Mouse (Mus musculus) liver, embryonic 14.5 days (tissue): ENCODE results near the gene Cand1. TPM values are rescaled to one million over a fixed set of nuclear protein-coding genes. Genes with fewer than 3 reads are reported as not detected.

ENCODE experiments used
- ATAC-seq: fragments of 200-750 bp; cut with Nextera tagmentation; 2 replicates; pipeline ENCODE4 v1.8.0; 2017; ENCODE audit warnings: moderate number of reproducible peaks, mild to moderate bottlenecking, moderate library complexity; ENCODE audit not compliant: insufficient read depth
- DNase-seq, 3 experiments: peaks; one replicate each; pipeline ENCODE4 v3.0.0-alpha.2; 2012 to 2013; ENCODE audit warnings: low read depth in 3 of 3, low spot score in 3 of 3
- H3K27ac ChIP-seq: fragments of 300-500 bp; sonication (generic); 2 replicates; pipeline ENCODE4 v1.5.1; 2014; ENCODE audit warnings: moderate library complexity, mild to moderate bottlenecking, control low read depth, inconsistent platforms
- H3K27me3 ChIP-seq: fragments of 300-500 bp; sonication (generic); 2 replicates; pipeline ENCODE4 v1.6.1; 2014; ENCODE audit warnings: mild to moderate bottlenecking, low read length, moderate library complexity; ENCODE audit not compliant: control insufficient read depth, insufficient read depth
- H3K36me3 ChIP-seq: fragments of 300-500 bp; sonication (generic); replicated peaks from 2 replicates; pipeline ENCODE4 v1.6.1; 2014; ENCODE audit warnings: low read depth; ENCODE audit not compliant: control insufficient read depth, insufficient read depth
- H3K4me1 ChIP-seq, 2 experiments: fragments of 200-500 bp in 1 of 2; fragments of 300-500 bp in 1 of 2; sonication (generic) in 1 of 2; replicated peaks; 2 replicates each; pipeline ENCODE4 v1.6.1; 2012 to 2014; ENCODE audit warnings: antibody characterized with exemption in 1 of 2, inconsistent platforms in 1 of 2, low read length in 1 of 2; ENCODE audit not compliant: control insufficient read depth in 2 of 2, insufficient read depth in 2 of 2
- H3K4me2 ChIP-seq: fragments of 300-500 bp; sonication (generic); 2 replicates; pipeline ENCODE4 v1.6.1; 2014; ENCODE audit warnings: low read depth, mild to moderate bottlenecking, control low read depth, moderate library complexity
- H3K4me3 ChIP-seq, 2 experiments: fragments of 200-500 bp in 1 of 2; fragments of 300-500 bp in 1 of 2; sonication (generic) in 1 of 2; 2 replicates each; pipeline ENCODE4 v1.5.1; 2012 to 2014; ENCODE audit warnings: low read depth in 2 of 2, low read length in 2 of 2, mild to moderate bottlenecking in 2 of 2, control low read depth in 1 of 2, inconsistent platforms in 1 of 2, moderate library complexity in 1 of 2; ENCODE audit not compliant: insufficient read depth in 1 of 2
- H3K9ac ChIP-seq: fragments of 300-500 bp; sonication (generic); replicated peaks from 2 replicates; pipeline ENCODE4 v1.6.1; 2014; ENCODE audit warnings: mild to moderate bottlenecking, control low read depth, moderate library complexity
- H3K9me3 ChIP-seq: fragments of 300-500 bp; sonication (generic); 2 replicates; pipeline ENCODE4 v1.6.1; 2016; ENCODE audit warnings: low read length, mixed read lengths; ENCODE audit not compliant: control insufficient read depth
- CTCF ChIP-seq: IDR thresholded peaks from 2 replicates; pipeline ENCODE4 v1.5.1; 2016; ENCODE audit warnings: antibody characterized with exemption, low read depth, control low read depth
- EP300 ChIP-seq: IDR thresholded peaks from 2 replicates; pipeline ENCODE4 v1.6.1; 2016; ENCODE audit warnings: antibody characterized with exemption, low read depth
- WGBS: fragments of 180-500 bp; shearing (Covaris S2); extraction: QIAGEN DNeasy Blood & Tissue Kit; methylation state at CpG from one replicate; pipeline ENCODE4 v1.1.7; 2014; ENCODE audit not compliant: insufficient replicate concordance; 5-methylcytosine and 5-hydroxymethylcytosine counted together
- polyA plus RNA-seq, 2 experiments: library from polyadenylated mRNA; depleted of rRNA in 1 of 2; stranded (reverse) in 1 of 2; unstranded in 1 of 2; fragments of >200 nt; fragmentation: Nextera tagmentation in 1 of 2; extraction: Ambion mirVana in 1 of 2; gene quantifications; 2 replicates each; pipeline versions ENCODE4 v1.2.1 to v1.2.3; 2012 to 2014

The Cand1 gene
- polyA plus RNA-seq, 2 experiments: 10.9 to 22.8 TPM

DNA sequence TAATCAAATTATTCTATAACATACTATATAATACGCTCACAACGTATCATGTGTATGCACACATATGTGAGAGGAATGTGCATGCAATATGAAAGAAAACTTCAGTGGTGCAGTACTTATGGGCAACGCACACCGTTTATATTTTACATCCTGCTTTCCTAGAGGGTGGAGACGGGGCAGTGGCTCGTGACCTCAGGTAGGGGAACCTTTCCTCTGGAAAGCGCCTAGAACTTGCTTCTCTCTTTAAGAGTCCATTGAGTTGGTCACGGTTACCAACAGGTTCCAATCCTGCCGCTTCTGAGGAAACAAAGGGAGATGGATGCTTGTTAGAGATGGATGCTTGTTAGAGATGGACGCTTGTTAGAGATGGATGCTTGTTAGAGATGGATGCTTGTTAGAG, 31.2 kb upstream of the Cand1 start:
- DNase-seq (no peak), ATAC-seq (no peak)
- no peaks in the 10 kb centered on the region for H3K36me3 ChIP-seq
- no peaks in the 10 kb centered on the region for H3K4me1 ChIP-seq
- 71% methylated on average over 10 of the region's 10 CpGs for WGBS
- no peaks in the 10 kb centered on the region for H3K9me3 ChIP-seq
- no peak overlapping the region for H3K27ac ChIP-seq
- H3K27me3 ChIP-seq: no peaks in the 10 kb centered on the region
- H3K9ac ChIP-seq: no peak overlapping the region
- no peak overlapping the region for H3K4me2 ChIP-seq
- TF ChIP-seq CTCF (no peak), EP300 (no peak)
- H3K4me3 ChIP-seq: no peak overlapping the region

DNA sequence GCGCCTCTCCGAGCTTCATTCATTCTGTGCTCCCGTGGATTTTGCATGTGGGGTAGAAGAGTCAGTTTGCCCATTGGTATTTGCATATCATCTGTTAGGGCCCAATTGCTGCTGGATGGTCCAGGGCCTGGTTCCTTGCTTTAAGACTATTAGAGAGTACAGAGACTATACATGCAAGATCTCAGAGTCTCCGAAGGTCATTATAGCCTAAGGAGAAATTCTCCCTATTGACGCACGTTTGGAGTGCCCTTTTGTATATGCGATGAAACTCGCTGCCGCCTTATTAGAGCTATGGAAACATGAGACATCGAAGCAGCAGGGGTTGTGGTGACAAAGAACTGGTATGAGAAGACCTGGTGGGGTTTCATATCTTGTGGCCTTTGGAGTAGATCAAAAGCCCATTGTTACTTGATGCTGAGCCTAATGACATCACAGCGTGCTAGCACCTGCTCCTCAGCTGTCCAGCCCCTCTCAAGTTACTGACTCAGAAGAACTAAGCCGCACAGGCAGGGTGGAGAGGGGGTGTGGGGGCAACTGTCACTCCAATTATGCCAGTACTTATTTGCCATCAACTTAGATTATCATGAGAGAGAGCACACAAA, 30.6 kb upstream of the Cand1 start:
- H3K4me1 ChIP-seq: no peaks in the 10 kb centered on the region
- H3K4me3 ChIP-seq: no peak overlapping the region
- ATAC-seq (no peak), DNase-seq (no peak)
- TF ChIP-seq EP300 (no peak), CTCF (no peak)
- H3K4me2 ChIP-seq: no peak overlapping the region
- no peaks in the 10 kb centered on the region for H3K9me3 ChIP-seq
- no peak overlapping the region for H3K9ac ChIP-seq
- no peaks in the 10 kb centered on the region for H3K36me3 ChIP-seq
- 78% methylated on average over 12 of the region's 12 CpGs for WGBS
- no peaks in the 10 kb centered on the region for H3K27me3 ChIP-seq
- H3K27ac ChIP-seq: no peak overlapping the region

DNA sequence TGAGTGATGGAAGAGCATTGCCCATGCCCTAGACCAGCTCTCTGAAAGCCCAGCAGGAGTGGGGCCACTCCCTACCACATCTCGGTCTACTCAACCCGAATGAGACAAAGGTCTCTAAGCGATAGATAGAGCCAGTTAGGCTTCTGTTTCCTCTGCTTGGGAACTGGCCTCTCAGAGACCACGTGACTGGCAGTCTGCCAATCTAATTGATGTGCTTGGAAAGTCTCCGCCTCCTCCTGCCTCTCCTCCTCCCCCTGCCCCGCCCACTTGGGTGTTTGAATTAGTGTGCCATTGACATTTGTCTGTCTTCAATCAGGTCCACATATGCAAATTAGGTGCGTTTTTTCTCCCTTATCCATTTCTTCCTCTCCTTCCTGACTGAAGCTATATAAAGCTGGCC, 24.9 kb upstream of the Cand1 start:
- no peak for TF ChIP-seq CTCF
- TF ChIP-seq EP300: no peak
- no peak overlapping the region for H3K4me2 ChIP-seq
- H3K9ac ChIP-seq: no peak overlapping the region
- no peaks in the 10 kb centered on the region for H3K36me3 ChIP-seq
- WGBS: 59% methylated on average over 7 of the region's 7 CpGs
- no peak overlapping the region for H3K27ac ChIP-seq
- no peaks in the 10 kb centered on the region for H3K9me3 ChIP-seq
- H3K27me3 ChIP-seq: no peaks in the 10 kb centered on the region
- no peaks in the 10 kb centered on the region for H3K4me1 ChIP-seq
- ATAC-seq (no peak), DNase-seq (no peak)
- no peak overlapping the region for H3K4me3 ChIP-seq

DNA sequence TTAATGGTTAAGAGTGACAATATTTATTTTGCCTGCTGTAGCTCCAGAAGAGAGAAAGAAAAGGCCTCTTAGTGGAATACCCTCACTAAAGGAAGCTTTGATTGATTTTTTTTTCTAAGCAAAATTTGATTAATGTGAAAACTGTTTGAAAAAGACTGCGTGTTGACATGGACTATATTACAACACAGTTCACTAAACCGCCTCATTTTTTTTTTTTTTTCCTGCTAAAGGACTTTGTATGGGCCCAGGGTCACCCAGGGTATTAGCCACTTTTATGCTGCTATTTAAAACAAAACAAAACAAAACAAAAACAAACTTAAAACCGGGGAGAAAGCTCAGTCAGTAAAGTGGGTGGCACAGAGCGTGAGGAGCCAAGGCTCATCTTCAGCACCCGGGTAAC, 23.0 kb upstream of the Cand1 start:
- no peaks in the 10 kb centered on the region for H3K4me1 ChIP-seq
- ATAC-seq (no peak), DNase-seq (no peak)
- no peak overlapping the region for H3K27ac ChIP-seq
- H3K9me3 ChIP-seq: no peaks in the 10 kb centered on the region
- 65% methylated on average over 5 of the region's 5 CpGs for WGBS
- no peaks in the 10 kb centered on the region for H3K27me3 ChIP-seq
- no peak overlapping the region for H3K4me2 ChIP-seq
- H3K4me3 ChIP-seq: no peak overlapping the region
- no peaks in the 10 kb centered on the region for H3K36me3 ChIP-seq
- TF ChIP-seq EP300 (no peak), CTCF (no peak)
- H3K9ac ChIP-seq: no peak overlapping the region

DNA sequence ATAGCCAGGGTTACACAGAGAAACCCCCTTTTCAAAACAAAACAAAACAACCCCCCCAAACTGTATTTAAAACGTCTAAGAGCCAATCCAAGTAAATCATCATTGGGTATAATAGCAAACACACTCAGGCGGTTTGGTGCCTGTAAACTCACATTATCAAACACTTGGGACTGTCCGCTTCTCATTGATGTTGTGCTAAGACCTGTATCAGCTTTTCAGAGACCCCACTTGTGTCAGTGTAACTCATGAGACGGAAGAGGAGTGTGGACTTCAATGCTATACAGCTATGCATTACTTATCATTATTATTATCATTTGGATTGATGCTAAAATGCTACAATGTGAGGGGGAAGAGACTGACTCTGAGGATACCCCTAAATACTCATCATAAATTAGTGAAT, 18.0 kb upstream of the Cand1 start:
- Histone ChIP-seq H3K9ac (no peak overlapping the region), H3K9me3 (no peaks in the 10 kb centered on the region), H3K27me3 (no peaks in the 10 kb centered on the region), H3K36me3 (no peaks in the 10 kb centered on the region), H3K27ac (no peak overlapping the region), H3K4me1 (no peaks in the 10 kb centered on the region), H3K4me3 (no peak overlapping the region), H3K4me2 (no peak overlapping the region)
- 52% methylated on average over 4 of the region's 4 CpGs for WGBS
- ATAC-seq (no peak), DNase-seq (no peak)
- TF ChIP-seq CTCF (no peak), EP300 (no peak)
